Mouse (Mus musculus) bone marrow macrophage, adult 2 months (primary cell): Measurements from ENCODE around the gene Klhl5.

Source experiments
- CTCF ChIP-seq: IDR thresholded peaks from 2 replicates; pipeline ENCODE4 v1.5.1; 2012; ENCODE audit warnings: low read depth, mild to moderate bottlenecking, low read length, moderate library complexity
- POLR2A ChIP-seq: IDR thresholded peaks from 2 replicates; pipeline ENCODE4 v1.6.1; 2012; ENCODE audit warnings: mild to moderate bottlenecking, low read depth, low read length, borderline replicate concordance

GRCm38 (mm10) chr5:65122616-65123015 is 15.3 kb downstream of the Klhl5 start:
- TF ChIP-seq POLR2A (no peak), CTCF (no peak)
